In the genomic region with DNA sequence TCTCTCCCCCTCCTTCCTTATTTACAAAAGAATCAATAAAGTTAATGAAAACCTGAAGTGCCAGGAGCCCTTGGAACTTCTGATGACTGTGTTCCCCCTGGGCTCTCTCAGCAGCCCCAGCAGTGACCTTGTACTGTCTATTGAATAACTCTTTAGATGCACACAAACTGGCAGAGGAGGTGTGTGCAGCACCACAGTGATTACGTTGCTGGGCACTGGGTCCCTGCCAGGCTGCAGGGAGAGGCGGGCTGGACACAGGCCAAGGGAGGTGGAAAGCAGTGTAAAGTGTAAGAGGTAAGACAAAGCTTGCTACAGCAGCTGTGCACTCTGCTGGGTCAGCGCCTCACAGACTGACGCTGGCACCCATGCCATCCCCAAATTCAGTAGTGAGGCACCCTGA, we compare ENCODE assay signal across 9 mouse cellular contexts.
A peak's percentile ranks its signal among the peaks of the same experiment; 100 is the strongest.
DNase-seq lines count a peak whose midpoint lies in the region; ATAC-seq and TF ChIP-seq lines count a peak whose summit lies in the region.
"Had no signal": no experiment of that assay in that cellular context is flagged by ENCODE, and none has a peak within 500 bp of the region (broad histone marks: within the 10 kb centered on the region; RNA-seq: fewer than 3 reads in every experiment).

No protein-coding gene starts in this region.

- H3K9me3 ChIP-seq in heart, embryonic 12.5 days (replicated peaks): no peaks in the 10 kb centered on the region

- no peaks in the 10 kb centered on the region for H3K36me3 ChIP-seq in heart, embryonic 12.5 days
- no peaks in the 10 kb centered on the region for H3K36me3 ChIP-seq in kidney, adult 2 months (ENCODE audit: control insufficient read depth, insufficient read depth, low read length)

- TF ChIP-seq POLR2A in kidney, adult 2 months (IDR thresholded peaks at IDR 0.05; ENCODE audit: low read depth, low read length): no peak

- DNase-seq in heart, adult 8-10 months (ENCODE audit: low spot score): no peak
- peak; percentile 47 for DNase-seq in ovary, adult 18-20 months (ENCODE audit: low spot score)
- no peak for DNase-seq in ovary, postnatal 10 days (ENCODE audit: low spot score)
- DNase-seq in kidney, adult 2 months: peak; percentile 79
- peak; percentile 56 for DNase-seq in ovary, postnatal 36 days (ENCODE audit: low spot score)
- no peak for DNase-seq in spleen, postnatal 10 days (ENCODE audit: low spot score in 2 of 2)
- DNase-seq in thymus, postnatal 10 days (ENCODE audit: low spot score in 2 of 2): no peak
- DNase-seq: thymus, postnatal 25 days had no signal

- peak; percentile 44; the same call in 1 of the 2 replicates for ATAC-seq in heart, embryonic 12.5 days (ENCODE audit: insufficient number of reproducible peaks, low FRiP score)

- WGBS in heart, embryonic 12.5 days: 50% methylated on average over 4 of the region's 4 CpGs
- 37% methylated on average over 4 of the region's 4 CpGs for WGBS in kidney, adult 2 months

- H3K27ac ChIP-seq in heart, embryonic 12.5 days (ENCODE audit: poor library complexity, severe bottlenecking): peak overlapping the region; percentile 81
- no peak overlapping the region for H3K27ac ChIP-seq in kidney, adult 2 months (ENCODE audit: insufficient read depth, low read depth, low read length)

- no peak overlapping the region for H3K4me3 ChIP-seq in heart, embryonic 12.5 days
- no peak overlapping the region for H3K4me3 ChIP-seq in kidney, adult 2 months (ENCODE audit: insufficient read depth, low read depth, low read length)

- no peak for TF ChIP-seq CTCF in kidney, adult 2 months (conservative IDR thresholded peaks at IDR 0.05; ENCODE audit: insufficient read depth, insufficient read length, low read depth, low read length)

- H3K9ac ChIP-seq in heart, embryonic 12.5 days: 0 out of 2 replicates have a peak overlapping the region, but pooled peaks have one; percentile 22

- no peaks in the 10 kb centered on the region for H3K27me3 ChIP-seq in heart, embryonic 12.5 days (replicated peaks)
- H3K27me3 ChIP-seq in kidney, adult 2 months (replicated peaks; ENCODE audit: control insufficient read depth, insufficient read depth, low read length): no peaks in the 10 kb centered on the region

- H3K4me1 ChIP-seq in heart, embryonic 12.5 days (replicated peaks): peaks cover 41% of the 10 kb centered on the region
- H3K4me1 ChIP-seq in kidney, adult 2 months (ENCODE audit: control insufficient read depth, insufficient read depth, low read length): peaks cover 2% of the 10 kb centered on the region; the same call in 1 of the 2 replicates

- no peak overlapping the region; the same call in 1 of the 2 replicates for H3K4me2 ChIP-seq in heart, embryonic 12.5 days

Comparison
In these comparisons a context has a peak if more than half of its experiments do, and no peak if none do; other contexts are left out.
1. DNase-seq: peak in ovary, adult 18-20 months (single experiment), kidney, adult 2 months (single experiment) and ovary, postnatal 36 days (single experiment); none in heart, adult 8-10 months (single experiment), ovary, postnatal 10 days (single experiment), spleen, postnatal 10 days (0 of 2) and thymus, postnatal 10 days (0 of 2).